Mouse (Mus musculus) cortical plate, adult 2 months (tissue): Measurements from ENCODE around the gene Ctcf.

ENCODE experiments used
- CTCF ChIP-seq: fragments of 200-500 bp; IDR thresholded peaks from 2 replicates; pipeline ENCODE4 v1.5.1; 2011; ENCODE audit warnings: mild to moderate bottlenecking, control low read depth, low read length; ENCODE audit not compliant: insufficient read depth; ENCODE audit errors: extremely low read depth
- POLR2A ChIP-seq: fragments of 200-500 bp; IDR thresholded peaks from 2 replicates; pipeline ENCODE4 v1.6.1; 2011; ENCODE audit warnings: mild to moderate bottlenecking, low read length, control low read depth; ENCODE audit not compliant: insufficient read depth; ENCODE audit errors: extremely low read depth

DNA sequence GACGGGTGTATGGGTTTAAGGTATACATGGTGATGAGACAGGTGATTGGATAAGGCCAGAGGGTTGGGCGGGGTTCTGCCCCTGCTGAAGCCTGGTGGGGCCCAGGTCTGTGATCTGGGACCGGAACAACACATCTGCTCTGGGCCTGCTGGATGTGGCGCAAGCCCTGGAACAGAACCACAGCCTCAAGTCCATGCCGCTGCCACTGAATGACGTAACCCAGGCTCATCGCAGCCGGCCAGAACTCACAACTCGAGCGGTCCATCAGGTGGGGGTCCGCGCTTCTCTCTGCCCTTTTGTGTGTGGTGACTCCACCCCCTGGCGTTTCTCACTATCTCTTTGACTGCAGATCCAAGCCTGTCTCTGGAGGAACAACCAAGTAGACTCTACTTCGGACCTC is 54.6 kb downstream of the Ctcf start:
- TF ChIP-seq CTCF (no peak), POLR2A (no peak)
